Mouse (Mus musculus) heart, postnatal 14 days (tissue): ENCODE results near the gene Ptprm. TPM values are rescaled to one million over a fixed set of nuclear protein-coding genes. Genes with fewer than 3 reads are reported as not detected.

Source experiments
- DNase-seq, 2 experiments: peaks; one replicate each; pipeline ENCODE4 v3.0.0; 2021 to 2022
- intact Hi-C: fragments of 180-260 bp; cut with DNase I; formaldehyde crosslinking; loops from one replicate; pipeline ENCODE4 v1.15.1; 2025
- total RNA-seq, 2 experiments: library from RNA; stranded (reverse); gene quantifications; 2 replicates each; pipeline ENCODE4 v1.2.3; 2021

The Ptprm gene
- total RNA-seq, 2 experiments from 2014 or later: 100 to 104 TPM

DNA sequence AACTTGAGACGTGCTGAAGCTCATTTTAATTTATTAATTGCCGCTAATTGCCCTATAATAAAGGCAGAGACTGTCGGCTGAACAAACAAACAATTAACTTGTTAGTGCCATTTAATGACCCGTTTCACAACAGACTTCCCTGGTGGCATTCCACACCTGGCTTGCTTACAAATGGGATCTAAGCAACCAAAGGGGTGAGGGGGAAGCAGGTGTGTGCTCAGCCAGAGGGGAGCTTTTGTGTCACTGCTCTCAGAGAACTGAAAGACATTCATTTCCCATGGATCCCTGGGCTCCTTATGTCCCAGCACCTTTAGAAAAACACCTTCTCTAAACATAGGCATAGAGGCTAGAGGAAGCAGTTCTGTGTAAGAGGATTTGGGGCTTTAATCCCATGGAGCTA is 536.9 kb downstream of the Ptprm start:
- no peak for DNase-seq
- intact Hi-C loops: no loop called here

DNA sequence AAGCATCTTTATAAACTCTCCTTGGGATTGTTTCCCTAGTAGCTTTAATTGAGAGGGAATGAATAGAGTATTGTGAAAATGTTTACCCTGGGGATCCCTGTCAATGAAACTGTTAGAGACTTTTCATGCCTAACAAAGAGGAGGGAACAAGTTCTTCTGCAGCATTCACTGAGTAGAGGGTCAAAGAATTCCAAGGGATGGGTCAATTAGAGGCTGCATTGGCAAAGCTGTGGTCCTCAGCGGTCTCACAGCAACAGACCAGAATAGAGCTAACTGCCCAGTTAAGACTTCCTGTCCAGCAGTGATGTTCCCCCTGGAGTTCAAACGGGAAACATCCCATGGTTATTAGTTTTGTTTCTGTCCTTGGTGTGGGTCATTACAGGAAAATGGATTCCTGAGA is 538.3 kb downstream of the Ptprm start:
- no peak for DNase-seq
- intact Hi-C loops: no loop called here

DNA sequence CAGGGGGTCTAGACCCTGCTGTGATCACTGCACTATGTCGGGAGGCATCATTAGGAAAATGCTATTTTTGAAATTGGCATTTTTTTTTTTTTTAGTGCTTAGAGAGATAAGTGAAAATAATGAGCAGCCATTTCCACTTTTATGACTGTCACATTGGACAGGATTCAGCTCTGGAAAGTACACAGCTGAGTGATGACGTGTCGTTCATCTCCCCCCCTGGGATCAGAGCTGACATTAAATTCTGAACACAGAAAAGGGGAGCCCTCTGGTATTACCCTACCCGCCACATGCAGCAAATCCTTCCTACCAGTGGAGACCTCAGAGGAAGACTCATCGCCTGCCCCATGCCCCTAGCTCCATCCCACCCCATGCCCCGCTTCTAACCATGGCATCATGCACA is 540.5 kb downstream of the Ptprm start:
- DNase-seq: no peak
- intact Hi-C loops: no loop called here

DNA sequence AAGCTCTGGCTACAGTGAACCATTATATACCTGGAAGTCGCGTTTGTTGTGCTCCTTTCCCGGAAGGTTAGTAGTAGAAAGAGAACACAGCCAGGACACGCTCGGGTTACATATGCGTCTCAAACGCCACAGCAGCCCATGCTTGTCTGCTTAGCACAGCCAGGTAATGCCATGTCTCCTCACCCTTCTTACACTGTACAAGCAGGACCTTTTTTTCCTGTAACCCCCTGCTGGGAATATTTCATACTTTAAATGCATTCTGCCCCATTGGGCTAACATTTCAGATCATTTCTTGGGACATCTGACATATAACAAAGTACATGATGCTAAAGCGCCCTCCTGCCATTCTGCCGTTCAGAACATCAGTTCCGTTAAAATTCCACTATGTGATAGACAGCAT is 540.9 kb downstream of the Ptprm start:
- no peak for DNase-seq
- intact Hi-C loops: no loop called here

DNA sequence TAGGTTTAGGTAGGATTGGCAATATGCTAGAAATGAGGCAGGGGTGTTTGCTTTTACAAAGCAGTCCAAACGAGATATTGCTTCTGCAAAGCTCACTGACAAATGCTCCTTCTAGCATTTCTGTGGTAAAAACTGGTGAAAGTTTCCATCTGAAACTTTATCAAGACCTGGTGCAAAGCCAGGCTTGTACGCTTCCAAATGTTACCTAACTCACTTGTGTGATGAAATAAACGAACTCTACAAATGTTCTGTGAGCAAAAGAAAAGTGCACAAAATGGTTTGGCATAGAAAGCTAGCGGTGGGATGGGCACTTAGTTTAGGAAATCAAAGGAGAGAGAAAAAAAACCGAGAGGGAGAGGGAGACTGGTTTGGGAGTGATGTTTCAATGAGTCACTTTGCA is 544.5 kb downstream of the Ptprm start:
- intact Hi-C loops: no loop called here

DNA sequence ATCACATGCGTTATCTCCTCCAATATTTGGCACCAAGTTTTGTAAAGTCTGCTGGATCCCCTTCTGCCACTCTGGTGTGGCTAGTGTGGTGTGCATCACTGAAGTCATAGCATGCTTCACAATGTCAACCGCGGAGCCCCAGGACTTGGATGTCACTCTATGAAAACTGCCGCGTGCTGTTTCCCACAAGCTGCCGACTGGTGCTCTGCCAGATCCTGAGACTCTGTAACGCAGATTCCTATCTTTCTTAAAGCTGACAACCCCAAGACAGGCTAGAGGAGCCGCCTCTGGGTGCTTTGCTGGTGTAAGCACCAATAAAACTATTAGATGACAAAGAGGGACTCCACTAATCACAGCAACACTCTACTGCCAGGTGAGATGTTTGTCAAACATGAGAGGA is 546.1 kb downstream of the Ptprm start:
- intact Hi-C loops: no loop called here
- no peak for DNase-seq

More for the DNA sequence above, 544.5 kb downstream of the Ptprm start:
- peak; percentile 17 to 22 for DNase-seq

DNA sequence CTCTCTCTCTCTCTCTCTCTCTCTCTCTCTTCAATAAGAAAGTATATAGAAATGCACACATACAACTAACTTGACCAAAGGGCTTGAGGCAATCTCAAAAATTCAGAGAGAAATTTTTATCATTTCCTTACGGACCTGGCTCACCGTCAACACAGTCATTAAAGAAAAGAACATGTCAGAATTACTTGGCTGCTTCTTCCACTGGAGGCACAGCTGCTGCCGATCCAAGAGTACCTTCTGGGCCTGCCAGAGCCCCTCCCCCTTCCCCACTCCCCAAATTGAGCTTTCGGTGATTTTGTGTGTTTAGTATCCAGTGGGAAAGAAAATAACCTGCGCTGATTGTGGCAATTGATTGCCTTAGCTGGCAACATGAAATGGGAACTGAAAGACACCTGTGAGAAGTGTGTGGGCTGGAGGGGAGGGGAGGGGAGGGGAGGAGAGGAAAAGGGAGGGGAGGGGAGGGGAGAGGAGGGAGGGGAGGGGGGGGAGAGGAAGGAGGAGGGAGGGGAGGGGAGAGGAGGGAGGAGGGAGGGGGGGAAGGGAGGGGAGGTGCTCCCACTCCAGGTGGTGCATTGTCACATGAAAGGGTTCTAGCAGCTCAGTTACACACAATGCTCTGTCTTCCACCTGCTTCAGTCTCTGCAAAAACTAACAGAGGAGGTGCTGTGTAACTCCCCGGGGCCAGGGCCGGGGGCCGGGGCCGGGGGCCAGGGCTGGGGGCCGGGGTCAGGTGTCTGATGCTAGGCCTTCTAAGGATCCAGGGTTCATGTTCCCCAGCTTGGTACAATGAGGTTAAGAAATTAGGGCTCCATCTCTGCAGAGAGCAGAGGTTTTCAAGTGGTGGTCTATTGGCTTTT is 552.2 kb downstream of the Ptprm start:
- DNase-seq: no peak
- intact Hi-C loops: no loop called here

DNA sequence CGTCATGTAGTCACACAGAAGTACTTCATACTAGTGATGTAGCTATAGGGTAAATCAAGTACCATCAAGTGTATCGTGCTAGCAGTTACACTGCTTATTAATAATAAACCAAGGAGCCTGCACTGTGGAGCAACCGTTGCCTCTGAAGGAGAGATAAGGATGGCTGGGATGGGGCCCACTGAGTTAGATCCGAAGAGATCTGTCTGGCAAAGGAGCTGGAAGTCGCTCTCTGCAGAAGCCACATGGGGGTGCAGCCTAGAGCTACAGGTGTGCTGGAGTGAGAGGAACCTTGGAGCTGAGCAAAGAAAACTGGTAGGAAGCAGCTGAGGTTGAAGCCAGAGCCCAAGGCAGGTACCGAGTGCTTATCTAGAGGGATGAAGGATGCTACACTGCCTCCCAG is 554.0 kb downstream of the Ptprm start:
- DNase-seq: no peak

DNA sequence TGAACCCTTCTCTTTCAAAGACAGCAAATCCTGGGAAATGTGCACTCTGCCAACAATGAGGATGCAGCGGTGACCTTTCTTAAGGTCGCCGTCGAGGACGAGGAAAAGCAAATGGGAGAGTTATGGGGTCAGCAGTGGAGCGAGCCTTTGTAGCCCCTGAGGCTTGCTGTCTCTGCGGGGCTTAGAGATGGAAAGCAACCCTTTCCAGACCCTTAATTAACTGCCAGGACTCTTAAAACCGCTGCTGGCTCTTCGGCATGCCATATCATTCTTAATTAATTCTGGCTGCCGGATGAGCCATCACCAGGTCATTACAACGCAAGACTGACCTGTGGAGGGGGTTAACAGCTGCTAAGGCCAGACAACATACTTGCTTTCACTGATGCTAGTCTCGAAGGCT is 568.1 kb downstream of the Ptprm start:
- intact Hi-C loops: no loop called here
- no peak for DNase-seq

More for the DNA sequence above, 554.0 kb downstream of the Ptprm start:
- intact Hi-C loops: no loop called here

DNA sequence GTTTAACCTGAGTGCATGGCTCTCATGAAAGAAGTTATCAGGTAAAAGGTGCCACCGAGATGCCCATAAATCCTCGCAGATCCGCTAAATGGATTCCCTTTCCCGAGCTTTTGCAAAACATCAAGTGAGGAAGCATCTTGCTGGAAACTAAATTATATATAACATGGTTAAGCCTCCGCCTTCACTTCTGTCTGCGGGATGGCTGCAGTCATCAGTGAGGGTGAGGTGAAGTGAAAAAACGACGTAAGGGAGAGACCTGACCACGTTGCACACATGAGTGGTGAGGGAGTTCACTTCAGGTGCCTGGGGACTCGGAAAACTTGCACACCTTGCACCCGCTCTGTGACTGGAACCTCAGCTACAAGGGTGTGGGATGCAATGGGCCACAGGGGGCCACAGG is 568.7 kb downstream of the Ptprm start:
- no peak for DNase-seq
- intact Hi-C loops: no loop called here

DNA sequence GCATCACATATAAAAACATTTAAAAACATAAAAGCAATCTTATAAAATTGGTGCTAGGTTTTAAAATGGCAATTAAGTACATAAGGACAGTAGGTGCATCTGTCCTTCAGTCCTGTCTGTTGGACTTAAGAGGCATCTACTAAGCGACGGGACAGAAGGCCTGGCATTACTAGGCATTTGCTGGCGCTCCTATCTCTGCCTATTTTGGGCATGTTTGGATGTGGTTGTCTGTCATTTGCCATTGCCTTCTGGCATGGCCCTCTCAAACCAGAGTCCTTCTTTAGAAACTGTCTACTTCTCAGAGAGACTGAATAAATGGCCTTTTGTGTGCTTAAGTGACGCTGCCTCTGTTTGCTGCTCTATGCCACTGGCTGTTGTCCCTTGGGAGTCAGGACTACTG is 570.7 kb downstream of the Ptprm start:
- intact Hi-C loops: no loop called here
- DNase-seq: no peak

DNA sequence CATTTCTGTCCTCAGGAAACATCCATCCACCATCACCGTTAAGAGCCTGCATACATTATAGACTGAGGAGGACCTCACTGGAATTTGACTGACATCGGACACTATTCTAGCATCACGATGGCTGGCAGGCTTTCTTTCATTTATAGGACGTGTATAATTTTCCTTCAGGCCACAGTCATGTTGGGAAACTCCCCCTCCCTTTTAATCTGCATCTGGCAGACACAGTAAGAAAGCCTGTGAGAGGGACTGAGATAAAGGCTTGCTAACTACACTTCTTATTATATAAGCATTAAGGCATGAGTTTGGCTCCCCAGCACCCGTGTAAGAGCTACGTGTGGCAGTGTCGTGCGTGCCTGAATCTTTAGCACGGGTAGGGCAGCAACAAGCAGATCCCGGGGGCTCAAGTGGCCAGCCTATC is 571.2 kb downstream of the Ptprm start:
- no peak for DNase-seq
- intact Hi-C loops: no loop called here

DNA sequence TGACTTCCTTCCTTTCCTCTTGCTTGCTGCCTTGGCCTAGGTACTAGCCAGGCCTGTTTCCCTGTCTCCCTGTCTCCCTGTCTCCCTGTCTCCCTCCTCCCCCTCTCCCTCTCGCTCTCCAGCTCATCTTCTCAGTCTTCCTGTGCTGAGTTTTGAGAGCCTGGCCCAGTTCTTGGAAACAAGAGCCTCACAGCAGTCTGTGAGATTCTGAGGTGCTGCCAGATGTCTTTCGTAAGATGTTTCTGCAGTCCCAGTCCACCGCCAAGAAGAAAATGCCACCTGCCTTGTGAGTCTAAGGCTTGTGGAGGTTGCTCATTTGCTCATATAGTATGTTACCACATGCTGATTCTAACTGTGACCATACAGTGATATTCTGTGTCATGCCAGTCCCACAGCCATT is 572.3 kb downstream of the Ptprm start:
- DNase-seq: no peak
- intact Hi-C loops: no loop called here

DNA sequence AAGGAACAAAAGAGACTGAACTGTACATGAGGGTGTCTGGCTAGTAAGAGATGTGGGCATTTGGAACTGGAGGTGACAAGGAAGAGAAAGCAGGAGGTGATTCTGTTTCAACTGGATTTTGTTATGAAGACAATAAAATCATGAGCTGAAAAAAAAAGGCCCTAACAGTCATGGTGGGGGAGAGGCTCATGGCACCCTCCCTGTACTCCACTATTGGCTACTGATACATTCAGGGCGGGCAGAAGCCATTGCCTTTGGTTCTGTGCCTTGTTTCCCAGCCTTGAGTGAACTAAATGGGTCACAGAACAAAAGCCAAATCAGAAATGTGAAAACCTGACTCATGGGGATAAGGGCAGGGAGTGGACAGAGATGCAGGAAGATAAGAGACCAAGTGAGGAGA is 575.2 kb downstream of the Ptprm start:
- no peak for DNase-seq
- intact Hi-C loops: no loop called here

DNA sequence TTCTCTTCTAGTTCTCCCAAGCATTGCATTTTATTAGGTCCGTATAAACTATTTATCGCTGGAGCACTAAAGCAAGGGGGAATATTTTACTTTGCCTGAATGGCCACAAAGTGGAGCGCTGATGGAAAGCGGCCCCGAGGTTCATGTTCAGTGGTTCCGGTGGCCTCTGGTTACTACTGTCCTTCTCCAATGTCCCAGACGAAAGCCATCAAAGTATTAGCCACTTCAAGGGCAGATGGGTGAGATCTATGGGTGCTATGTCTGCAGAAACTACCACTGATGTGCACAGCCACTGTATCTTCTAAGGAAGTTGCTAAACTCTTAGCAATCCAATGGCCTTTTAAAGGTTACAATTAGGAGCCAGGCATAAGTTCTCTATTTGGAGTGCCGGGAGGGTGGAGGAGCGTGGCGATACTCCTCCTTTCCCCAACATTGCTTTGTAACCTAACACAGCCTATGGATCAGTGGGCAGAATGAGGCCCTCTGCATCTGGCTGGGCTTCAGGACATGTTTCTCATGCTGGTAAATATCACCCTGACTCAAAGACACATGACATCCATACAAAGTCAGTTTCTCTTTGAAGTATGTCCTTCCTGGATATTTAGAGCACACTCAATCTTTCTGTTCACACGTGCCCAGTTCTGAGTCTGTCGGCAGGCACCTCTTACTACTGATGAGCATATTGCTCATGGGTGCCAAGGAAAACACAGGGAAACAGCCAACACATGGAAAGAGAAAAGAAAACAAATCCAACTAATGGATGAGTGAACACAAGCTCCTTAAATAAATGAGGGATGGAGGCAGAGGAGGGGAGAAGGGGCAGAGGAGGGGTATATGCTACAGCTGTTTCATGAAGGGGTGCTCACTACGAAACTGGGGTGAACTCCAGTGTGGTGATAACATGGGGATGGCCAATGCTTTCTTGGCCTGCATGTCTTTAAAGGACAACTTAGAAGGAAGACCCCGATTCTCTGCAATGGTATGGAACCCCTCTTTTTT is 584.6 kb downstream of the Ptprm start:
- DNase-seq: no peak
- intact Hi-C loops: no loop called here

DNA sequence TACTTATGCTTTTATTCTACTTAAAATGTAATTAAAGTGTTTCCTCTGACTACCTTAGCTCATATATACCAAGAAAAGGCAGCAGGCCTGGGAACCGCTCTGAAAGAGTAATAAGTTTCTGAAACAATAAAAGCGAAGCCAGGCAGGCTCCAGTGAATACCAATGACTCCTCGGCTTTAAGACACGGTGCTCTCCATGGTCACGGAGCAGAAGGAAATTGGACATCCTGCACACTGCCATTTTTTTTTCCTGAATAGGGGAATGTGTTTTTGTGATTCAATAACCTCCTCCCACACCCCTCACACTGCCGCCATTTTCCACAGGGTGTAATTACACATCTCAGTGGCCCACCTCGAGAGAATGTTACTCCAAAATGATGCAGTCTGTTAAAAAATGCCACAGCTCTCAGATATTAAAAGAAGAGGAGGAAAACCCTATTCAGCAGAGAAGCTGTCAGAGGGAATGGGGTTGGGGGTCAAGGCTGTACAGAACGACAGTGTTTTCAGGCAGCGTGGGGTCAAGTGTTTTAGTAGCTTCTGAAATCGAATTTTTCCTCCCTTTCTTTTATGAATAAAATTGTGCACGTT is 585.5 kb downstream of the Ptprm start:
- intact Hi-C loops: no loop called here
- no peak for DNase-seq

DNA sequence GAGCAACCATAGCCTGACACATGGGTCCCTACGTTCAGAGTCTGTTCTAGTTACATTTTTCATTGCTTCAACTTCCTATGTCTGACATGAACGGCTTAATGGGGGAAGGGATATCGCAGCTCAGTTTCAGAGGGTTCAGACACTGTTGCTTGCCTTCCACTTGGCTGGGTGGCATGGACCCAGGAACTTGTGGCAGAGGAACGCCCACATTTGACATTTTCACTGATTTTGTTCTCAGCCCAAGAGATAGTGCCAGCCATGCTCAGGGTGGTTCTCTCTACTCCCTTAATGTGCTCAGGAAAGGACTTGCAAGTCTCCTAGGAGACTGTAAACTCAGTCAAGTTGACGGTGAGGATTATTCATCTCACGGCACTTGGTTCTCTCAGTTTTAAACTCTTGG is 588.1 kb downstream of the Ptprm start:
- no peak for DNase-seq
- intact Hi-C loops: no loop called here

DNA sequence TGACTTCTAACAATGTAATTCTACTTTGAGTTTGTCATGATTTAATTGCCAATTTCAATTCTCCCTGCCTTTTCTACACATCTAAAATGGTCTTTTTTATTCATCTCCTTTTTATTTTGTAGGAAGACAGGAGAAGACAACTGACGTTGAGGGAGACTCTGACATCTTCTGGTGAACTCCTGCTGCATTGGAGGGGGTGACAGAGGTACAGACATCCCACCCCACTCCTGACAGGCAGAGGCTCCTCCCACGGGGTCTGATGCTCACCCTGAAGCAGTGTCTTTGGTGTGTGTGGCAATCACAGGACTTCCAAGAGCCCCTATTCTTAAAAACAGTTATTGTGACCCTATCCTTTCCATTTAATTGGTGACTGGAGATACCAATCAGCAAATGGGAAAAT is 589.8 kb downstream of the Ptprm start:
- intact Hi-C loops: no loop called here
- no peak for DNase-seq

DNA sequence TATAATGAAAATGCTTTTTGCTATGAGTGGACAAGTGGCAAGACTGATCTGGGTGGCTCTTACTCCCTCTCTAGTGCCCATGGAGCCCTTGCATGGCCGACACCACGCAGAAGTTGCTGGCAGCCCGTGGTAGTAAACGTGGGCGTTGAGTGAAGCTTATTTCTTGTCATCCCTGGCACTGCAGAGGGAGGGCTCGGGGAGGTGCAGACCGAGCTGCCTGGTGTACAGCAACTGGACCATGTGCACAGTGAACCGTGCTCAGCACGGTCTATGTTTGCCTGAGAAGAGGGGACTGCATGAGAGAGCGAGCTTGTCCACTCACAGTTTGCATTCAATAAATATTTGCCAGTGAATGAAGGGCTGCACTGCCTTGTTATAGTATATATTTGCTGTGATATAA is 591.5 kb downstream of the Ptprm start:
- intact Hi-C loops: no loop called here
- DNase-seq: no peak

DNA sequence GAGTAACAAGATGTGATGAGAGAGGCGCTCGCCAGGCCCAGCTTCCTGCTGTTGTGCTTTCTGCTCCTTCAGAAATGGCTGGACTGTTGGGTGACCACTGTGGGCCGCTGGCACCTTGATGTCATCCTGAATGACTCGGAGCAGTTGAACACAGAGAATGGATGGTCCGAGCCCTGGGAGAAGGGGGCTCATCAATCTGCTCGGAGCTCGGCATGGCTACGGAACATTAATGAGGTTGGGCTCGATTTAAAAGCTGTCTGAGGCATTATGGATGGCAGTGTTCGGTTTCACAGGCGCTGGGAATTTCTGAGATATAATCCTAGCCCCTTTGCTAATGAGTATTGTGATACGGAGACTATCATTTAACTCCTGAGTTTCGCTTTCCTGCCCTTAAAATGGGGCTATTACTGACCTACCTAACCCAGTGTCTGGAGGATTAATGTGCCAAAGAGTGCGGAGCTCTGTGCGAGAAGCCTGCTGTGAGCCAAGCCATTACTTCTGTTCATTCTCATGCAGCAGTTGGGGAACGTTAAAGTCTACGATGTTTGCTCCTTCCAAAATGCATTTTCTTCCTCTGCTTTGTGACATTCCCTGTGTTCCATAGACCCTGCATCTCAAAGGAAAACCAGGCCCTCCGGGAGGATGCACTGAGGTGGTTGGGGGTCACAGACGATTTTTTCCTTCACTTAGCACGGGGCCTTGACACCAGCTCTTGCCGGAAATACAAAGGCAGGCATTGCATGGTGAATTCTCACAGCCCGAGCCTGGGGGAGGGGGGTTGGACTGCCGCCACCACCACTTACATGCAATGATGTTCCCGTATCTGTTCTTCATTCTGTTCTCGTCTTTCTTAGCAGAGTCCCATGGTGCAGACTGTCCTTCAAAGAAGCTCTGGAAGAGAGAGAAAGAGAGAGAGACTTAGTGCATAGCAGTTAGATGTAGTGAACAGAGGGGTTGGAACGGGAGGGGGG is 592.6 kb downstream of the Ptprm start:
- intact Hi-C loops: no loop called here
- DNase-seq: no peak
